22 mouse cellular contexts compared by ENCODE assay signal in genomic region chr11:86598154-86598553, GRCm38 (mm10). TPM values are rescaled to one million over a fixed set of nuclear protein-coding genes. Genes with fewer than 3 reads are reported as not detected.
DNase-seq lines count a peak whose midpoint lies in the region; ATAC-seq and TF ChIP-seq lines count a peak whose summit lies in the region.
"Had no signal": no experiment of that assay in that cellular context is flagged by ENCODE, and none has a peak within 500 bp of the region (broad histone marks: within the 10 kb centered on the region; RNA-seq: fewer than 3 reads in every experiment).

No protein-coding gene starts in this region.

- no peak overlapping the region for H3K4me2 ChIP-seq in liver, embryonic 16.5 days (ENCODE audit: low read depth, low read length)
- no peak overlapping the region for H3K4me2 ChIP-seq in liver, embryonic 12.5 days
- H3K4me2 ChIP-seq in stomach, embryonic 15.5 days = no peak overlapping the region
- H3K4me2 ChIP-seq: embryonic facial prominence, embryonic 15.5 days; forebrain, embryonic 15.5 days; heart, embryonic 12.5 days had no signal

- 90% methylated on average over 5 of the region's 5 CpGs for WGBS in liver, embryonic 16.5 days (ENCODE audit: insufficient replicate concordance)
- 88% methylated on average over 5 of the region's 5 CpGs for WGBS in liver, embryonic 12.5 days (ENCODE audit: insufficient replicate concordance)
- WGBS in stomach, embryonic 15.5 days = 73% methylated on average over 5 of the region's 5 CpGs
- WGBS in kidney, adult 2 months = 96% methylated on average over 5 of the region's 5 CpGs

- no peak for DNase-seq in gastrocnemius, adult 2 months
- no peak for DNase-seq in gastrocnemius, postnatal 14 days
- DNase-seq in urinary bladder, postnatal 10 days (ENCODE audit: low spot score) = no peak
- no peak for DNase-seq in kidney, adult 2 months
- DNase-seq: adrenal gland, adult 8-10 months; adrenal gland, postnatal 36 days; B cell, adult 2 months; cerebellum, adult 11 months; cerebellum, adult 8-10 months; cerebellum, postnatal 14 days; embryo, embryonic 11 days; gastrocnemius, postnatal 10 days; heart, postnatal 36 days had no signal

- no peak for TF ChIP-seq POLR2A in kidney, adult 2 months (IDR thresholded peaks at IDR 0.05; ENCODE audit: low read depth, low read length)

- intact Hi-C loops in gastrocnemius, adult 2 months (cut with DNase I) = no loop called here
- intact Hi-C loops in gastrocnemius, postnatal 14 days (cut with DNase I; ENCODE audit: low total_unique reads) = no loop called here

- H3K36me3 ChIP-seq in liver, embryonic 16.5 days (ENCODE audit: control insufficient read depth, insufficient read depth) = no peaks in the 10 kb centered on the region; the same call in 1 of the 2 replicates
- H3K36me3 ChIP-seq in liver, embryonic 12.5 days = peaks cover 43% of the 10 kb centered on the region
- H3K36me3 ChIP-seq in stomach, embryonic 15.5 days = no peaks in the 10 kb centered on the region
- no peaks in the 10 kb centered on the region; the same call in 1 of the 2 replicates for H3K36me3 ChIP-seq in kidney, adult 2 months (ENCODE audit: control insufficient read depth, insufficient read depth, low read length)
- H3K36me3 ChIP-seq: embryonic facial prominence, embryonic 15.5 days; forebrain, embryonic 15.5 days; heart, embryonic 12.5 days had no signal

- no peak overlapping the region for H3K9ac ChIP-seq in liver, embryonic 16.5 days (ENCODE audit: low read depth, low read length)
- no peak overlapping the region for H3K9ac ChIP-seq in liver, embryonic 12.5 days
- H3K9ac ChIP-seq in stomach, embryonic 15.5 days = no peak overlapping the region
- H3K9ac ChIP-seq: embryonic facial prominence, embryonic 15.5 days; forebrain, embryonic 15.5 days; heart, embryonic 12.5 days had no signal

- H3K4me1 ChIP-seq in liver, embryonic 16.5 days (ENCODE audit: control insufficient read depth, low read depth, low read length) = peaks cover 11% of the 10 kb centered on the region
- peaks cover 22% of the 10 kb centered on the region for H3K4me1 ChIP-seq in liver, embryonic 12.5 days
- H3K4me1 ChIP-seq in stomach, embryonic 15.5 days = 0 out of 2 replicates have a peak, but pooled peaks cover 2% of the 10 kb centered on the region
- H3K4me1 ChIP-seq in kidney, adult 2 months (ENCODE audit: control insufficient read depth, insufficient read depth, low read length) = peaks cover 19% of the 10 kb centered on the region; the same call in 1 of the 2 replicates
- H3K4me1 ChIP-seq: embryonic facial prominence, embryonic 15.5 days; forebrain, embryonic 15.5 days had no signal

- no peak for ATAC-seq in liver, embryonic 16.5 days (ENCODE audit: low read depth)
- no peak for ATAC-seq in liver, embryonic 12.5 days
- no peak for ATAC-seq in stomach, embryonic 15.5 days (ENCODE audit: insufficient read depth, low FRiP score, low read depth)
- ATAC-seq: CD4-positive, CD25-positive, alpha-beta regulatory T cell, adult 4 months; forebrain, embryonic 15.5 days; hindbrain, embryonic 16.5 days had no signal

- no peak overlapping the region for H3K4me3 ChIP-seq in gastrocnemius, adult 2 months
- H3K4me3 ChIP-seq in liver, embryonic 16.5 days (ENCODE audit: low read depth, low read length) = no peak overlapping the region
- H3K4me3 ChIP-seq in liver, embryonic 12.5 days = no peak overlapping the region
- no peak overlapping the region for H3K4me3 ChIP-seq in stomach, embryonic 15.5 days (replicated peaks)
- H3K4me3 ChIP-seq in kidney, adult 2 months (ENCODE audit: insufficient read depth, low read depth, low read length) = no peak overlapping the region
- H3K4me3 ChIP-seq: embryonic facial prominence, embryonic 15.5 days; forebrain, embryonic 15.5 days; heart, embryonic 12.5 days had no signal

- peak overlapping the region; percentile 77 for H3K27ac ChIP-seq in gastrocnemius, adult 2 months
- H3K27ac ChIP-seq in liver, embryonic 16.5 days (ENCODE audit: low read length) = 0 out of 2 replicates have a peak overlapping the region, but pooled peaks have one; percentile 14
- no peak overlapping the region for H3K27ac ChIP-seq in liver, embryonic 12.5 days
- peak overlapping the region; percentile 51 for H3K27ac ChIP-seq in stomach, embryonic 15.5 days
- no peak overlapping the region for H3K27ac ChIP-seq in kidney, adult 2 months (ENCODE audit: insufficient read depth, low read depth, low read length)
- H3K27ac ChIP-seq: embryonic facial prominence, embryonic 15.5 days; forebrain, embryonic 15.5 days had no signal

- no peaks in the 10 kb centered on the region for H3K9me3 ChIP-seq in liver, embryonic 16.5 days (replicated peaks; ENCODE audit: control insufficient read depth, low read length)
- H3K9me3 ChIP-seq in liver, embryonic 12.5 days (replicated peaks) = no peaks in the 10 kb centered on the region
- no peaks in the 10 kb centered on the region for H3K9me3 ChIP-seq in stomach, embryonic 15.5 days
- H3K9me3 ChIP-seq: embryonic facial prominence, embryonic 15.5 days; forebrain, embryonic 15.5 days; G1E; heart, embryonic 12.5 days had no signal

- no peaks in the 10 kb centered on the region for H3K27me3 ChIP-seq in liver, embryonic 16.5 days (ENCODE audit: control insufficient read depth, insufficient read depth, low read depth, low read length)
- H3K27me3 ChIP-seq in liver, embryonic 12.5 days (replicated peaks) = no peaks in the 10 kb centered on the region
- no peaks in the 10 kb centered on the region for H3K27me3 ChIP-seq in stomach, embryonic 15.5 days (replicated peaks)
- no peaks in the 10 kb centered on the region for H3K27me3 ChIP-seq in kidney, adult 2 months (replicated peaks; ENCODE audit: control insufficient read depth, insufficient read depth, low read length)
- H3K27me3 ChIP-seq: embryonic facial prominence, embryonic 15.5 days; forebrain, embryonic 15.5 days; heart, embryonic 12.5 days had no signal

- TF ChIP-seq CTCF in gastrocnemius, adult 2 months (IDR thresholded peaks at IDR 0.05) = no peak
- TF ChIP-seq CTCF in kidney, adult 2 months (conservative IDR thresholded peaks at IDR 0.05; ENCODE audit: insufficient read depth, insufficient read length, low read depth, low read length) = no peak

RNA-seq across cellular contexts. Expression of gene Tubd1, which starts 53.4 kb away (rescaled TPM):
- total RNA-seq in gastrocnemius, adult 2 months (2021) = 1 to 10 TPM; 6.9 to 8.5 TPM
- total RNA-seq in gastrocnemius, postnatal 14 days (2021) = 1 to 10 TPM; 4.6 to 4.8 TPM
- 8.8 TPM in 2 replicates for polyA plus RNA-seq in liver, embryonic 16.5 days (2015; fragmentation: Nextera tagmentation; extraction: Ambion mirVana)
- 13.7 and 14.8 TPM in 2 replicates for polyA plus RNA-seq in liver, embryonic 12.5 days (2016; fragmentation: Nextera tagmentation; extraction: Ambion mirVana)
- 11.9 and 12.9 TPM in 2 replicates for polyA plus RNA-seq in stomach, embryonic 15.5 days (2015; fragmentation: Nextera tagmentation; extraction: Ambion mirVana)
- 2.6 and 2.8 TPM in 2 replicates for polyA plus RNA-seq in kidney, adult 2 months (2012; rRNA removed)

RNA-seq across cellular contexts. Expression of gene Rps6kb1, which starts 53.5 kb away (rescaled TPM):
- total RNA-seq in gastrocnemius, adult 2 months (2021) = 10 to 100 TPM; 21.1 to 22.3 TPM
- 10 to 100 TPM; 28.8 to 28.9 TPM for total RNA-seq in gastrocnemius, postnatal 14 days (2021)
- polyA plus RNA-seq in liver, embryonic 16.5 days (2015; fragmentation: Nextera tagmentation; extraction: Ambion mirVana) = 21.1 and 22.0 TPM in 2 replicates
- polyA plus RNA-seq in liver, embryonic 12.5 days (2016; fragmentation: Nextera tagmentation; extraction: Ambion mirVana) = 35.9 and 40.6 TPM in 2 replicates
- 53.7 and 62.2 TPM in 2 replicates for polyA plus RNA-seq in stomach, embryonic 15.5 days (2015; fragmentation: Nextera tagmentation; extraction: Ambion mirVana)
- 6.0 and 7.3 TPM in 2 replicates for polyA plus RNA-seq in kidney, adult 2 months (2012; rRNA removed)

Comparison
In these comparisons a context has a peak if more than half of its experiments do, and no peak if none do; other contexts are left out.
1. H3K27ac ChIP-seq: peak in gastrocnemius, adult 2 months (single experiment), liver, embryonic 16.5 days (single experiment) and stomach, embryonic 15.5 days (single experiment); none in liver, embryonic 12.5 days (single experiment) and kidney, adult 2 months (single experiment).